Mouse (Mus musculus) c-Kit-positive CD71-positive TER-119-positive erythroid progenitor cells, embryonic 14.5 days (primary cell): ENCODE measurements around the gene Thnsl2.

Source experiments
- DNase-seq: peaks from one replicate; pipeline ENCODE4 v3.0.0-alpha.2; 2013; ENCODE audit warnings: low spot score

Thnsl2 gene

DNA sequence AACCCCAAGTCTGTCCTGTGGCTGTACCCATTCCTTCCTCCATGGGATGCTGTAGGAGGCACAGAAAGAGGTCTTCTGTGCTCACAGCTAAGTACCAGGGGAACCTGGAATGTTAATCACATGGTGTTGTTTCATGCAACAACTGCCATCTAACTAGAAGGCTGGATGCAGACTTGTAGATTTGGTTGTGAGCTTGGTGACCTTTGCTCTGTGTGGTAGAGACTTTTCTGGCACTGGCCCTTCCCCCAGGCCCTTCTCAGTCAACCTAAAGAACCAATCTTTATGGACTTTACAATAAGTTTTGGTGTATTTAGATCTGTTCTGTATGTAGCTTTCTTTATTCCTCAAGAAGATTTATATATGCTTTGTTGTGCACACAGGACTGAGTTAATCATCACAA, 13.2 kb downstream of the Thnsl2 start:
- DNase-seq, result no peak

DNA sequence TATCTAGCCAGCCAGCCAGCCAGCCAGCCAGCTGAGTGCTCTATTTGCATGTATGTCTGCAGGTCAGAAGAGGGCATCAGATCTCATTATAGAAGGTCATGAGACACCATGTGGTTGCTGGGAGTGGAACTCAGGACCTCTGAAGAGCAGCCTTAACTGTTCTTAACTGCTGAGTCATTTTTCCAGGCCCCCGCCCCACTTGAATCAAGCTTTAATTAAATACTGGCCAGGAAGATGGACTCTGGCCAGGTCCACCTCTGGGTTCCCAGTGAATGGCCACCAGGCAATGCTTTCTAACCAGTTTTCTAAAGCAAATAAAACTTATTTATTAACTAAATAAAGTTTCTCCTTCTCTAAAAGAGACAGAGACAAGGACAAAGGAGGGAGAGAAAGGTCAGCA, 14.0 kb downstream of the Thnsl2 start:
- DNase-seq, result no peak

DNA sequence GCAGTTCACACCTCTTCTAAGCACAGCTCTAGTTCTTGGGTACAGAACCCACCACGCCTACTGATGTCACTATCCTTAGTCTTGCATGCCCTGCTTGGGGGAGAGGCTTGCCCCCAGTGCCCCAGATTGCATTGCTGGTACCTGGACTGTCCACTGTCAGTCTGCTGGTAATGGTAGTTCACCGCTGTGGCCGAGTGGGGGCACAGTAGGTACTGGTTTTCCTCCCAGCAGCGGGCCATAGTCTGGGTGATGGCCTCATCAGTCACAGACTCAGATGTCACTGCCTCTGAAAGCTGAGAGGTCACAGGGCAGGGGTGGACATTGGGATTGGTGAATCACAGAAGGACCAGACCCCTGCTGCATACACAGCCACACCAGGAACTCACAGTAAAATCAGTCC, 15.2 kb downstream of the Thnsl2 start:
- DNase-seq, result no peak

DNA sequence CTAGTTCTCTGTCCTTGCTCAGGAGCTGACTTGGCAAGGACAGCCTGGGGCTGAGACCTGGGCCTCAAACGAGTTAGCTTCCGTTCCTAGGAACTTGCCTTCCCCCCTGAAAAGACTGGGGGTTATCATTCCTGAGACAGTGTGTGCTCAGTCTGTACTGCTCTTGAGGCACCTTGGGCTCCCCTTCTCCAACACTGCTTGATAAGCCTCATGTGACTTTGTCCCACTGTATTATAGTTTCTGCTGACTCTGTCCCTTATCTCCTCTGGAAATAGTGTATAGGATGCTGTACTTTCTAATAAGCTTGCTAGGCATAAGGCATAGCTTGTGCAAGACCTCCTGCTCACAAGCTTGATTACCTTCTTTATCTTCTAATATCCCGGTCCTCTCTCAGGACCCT, 17.9 kb downstream of the Thnsl2 start:
- no peak for DNase-seq

DNA sequence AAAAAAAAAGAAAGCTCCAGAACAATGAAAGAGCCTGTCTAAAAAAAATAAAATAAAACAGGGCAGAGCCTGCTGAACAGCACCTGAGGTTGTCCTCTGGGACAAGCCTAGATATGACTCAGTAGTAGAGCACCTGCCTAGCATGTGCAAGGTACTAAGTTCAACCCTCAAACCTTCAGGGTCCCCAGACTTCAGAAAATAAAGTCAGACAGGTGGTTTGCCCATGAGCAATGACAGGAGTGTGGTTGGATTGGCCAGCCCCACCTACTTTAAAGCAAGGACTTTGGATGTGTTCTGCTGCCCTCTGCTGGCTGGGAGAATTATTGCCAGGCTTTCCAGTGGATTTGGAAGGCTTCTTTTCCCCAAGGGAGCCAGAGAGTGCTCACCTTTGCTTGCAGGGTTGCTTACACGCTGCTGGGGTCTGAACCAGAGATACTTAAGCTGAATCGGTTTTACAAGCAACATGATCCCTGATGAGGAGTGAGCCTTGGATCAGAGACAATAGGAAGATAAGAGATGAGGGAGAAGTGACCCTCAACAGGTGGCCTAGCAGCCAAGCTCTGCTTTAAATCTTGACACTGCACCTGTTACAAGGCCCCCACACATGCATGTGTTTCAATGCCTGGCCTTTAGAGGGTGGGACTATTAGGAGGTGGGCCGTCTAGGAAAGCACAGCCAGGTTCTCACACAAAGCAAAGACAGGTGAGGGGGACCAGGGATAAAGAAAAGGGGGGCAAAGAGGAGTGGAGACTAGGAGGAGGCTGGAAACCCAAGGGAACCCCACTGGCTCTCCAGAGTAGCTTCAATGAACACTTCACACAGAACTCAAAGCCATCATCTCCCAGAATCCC, 19.0 kb downstream of the Thnsl2 start:
- peak; percentile 50 for DNase-seq

DNA sequence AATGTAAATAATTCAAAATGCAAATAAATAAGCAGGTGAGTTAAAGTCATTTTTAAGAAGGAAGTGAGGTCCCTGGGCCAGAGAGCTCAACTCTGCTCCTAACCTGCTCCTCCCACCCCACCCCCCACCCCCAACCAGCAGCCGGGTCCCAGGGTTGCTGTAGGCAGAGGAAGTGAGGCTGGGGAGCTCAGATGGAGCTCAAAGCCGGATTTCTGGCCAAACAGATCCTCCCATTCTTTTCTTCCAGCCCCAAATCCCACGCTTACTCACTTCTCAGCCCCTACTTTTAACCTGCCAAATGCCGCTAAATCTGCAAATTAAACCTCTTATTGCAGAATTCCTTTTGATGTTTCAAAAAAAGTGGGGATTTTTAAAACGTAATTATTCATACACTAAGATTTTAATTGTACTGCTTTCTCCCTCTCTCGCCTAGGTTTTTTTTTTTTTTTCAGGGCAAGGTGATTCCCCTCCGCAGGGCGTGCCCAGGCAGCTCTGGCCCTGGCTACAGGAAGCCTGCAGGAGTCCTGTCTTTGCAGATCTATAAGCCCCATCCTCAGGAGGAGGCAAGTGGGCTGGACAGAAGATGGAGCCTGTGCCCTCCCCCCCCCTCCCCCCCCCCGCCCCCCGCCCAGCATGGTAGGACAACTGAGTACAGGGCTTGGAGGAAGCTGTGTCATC, 24.5 kb downstream of the Thnsl2 start:
- no peak for DNase-seq

DNA sequence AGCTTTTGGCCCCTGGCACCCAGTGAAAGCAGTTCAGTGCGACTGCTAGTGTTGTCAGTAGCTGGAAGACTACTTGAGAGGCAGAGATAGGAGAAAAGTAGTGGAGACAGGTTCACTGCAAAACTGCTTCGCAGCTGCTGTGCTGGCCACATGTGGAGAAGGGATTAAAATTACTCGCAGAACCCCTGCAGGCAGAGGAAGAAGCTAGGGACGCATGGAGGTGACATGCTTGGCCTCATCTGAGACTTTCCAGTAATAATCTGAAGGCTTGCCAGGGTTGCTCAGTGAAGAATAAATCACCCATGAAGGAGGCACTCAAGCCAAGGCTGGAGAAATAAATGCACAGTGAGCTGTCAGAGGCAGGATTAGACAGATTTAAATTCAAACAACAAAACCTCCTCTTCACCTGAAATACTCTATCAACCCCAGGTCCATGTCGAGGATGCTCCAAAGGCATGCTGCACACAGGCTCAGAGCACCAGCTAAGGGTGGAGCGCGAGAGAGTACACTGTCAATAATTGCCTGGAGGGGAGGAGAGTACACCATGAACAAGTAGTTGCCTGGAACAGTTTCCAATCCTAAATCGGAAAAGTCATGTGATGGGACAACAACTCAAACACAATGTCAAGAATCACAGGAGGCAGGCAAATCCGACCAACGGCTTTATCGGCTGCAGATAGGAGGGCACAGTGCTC, 32.7 kb downstream of the Thnsl2 start:
- DNase-seq, result no peak

DNA sequence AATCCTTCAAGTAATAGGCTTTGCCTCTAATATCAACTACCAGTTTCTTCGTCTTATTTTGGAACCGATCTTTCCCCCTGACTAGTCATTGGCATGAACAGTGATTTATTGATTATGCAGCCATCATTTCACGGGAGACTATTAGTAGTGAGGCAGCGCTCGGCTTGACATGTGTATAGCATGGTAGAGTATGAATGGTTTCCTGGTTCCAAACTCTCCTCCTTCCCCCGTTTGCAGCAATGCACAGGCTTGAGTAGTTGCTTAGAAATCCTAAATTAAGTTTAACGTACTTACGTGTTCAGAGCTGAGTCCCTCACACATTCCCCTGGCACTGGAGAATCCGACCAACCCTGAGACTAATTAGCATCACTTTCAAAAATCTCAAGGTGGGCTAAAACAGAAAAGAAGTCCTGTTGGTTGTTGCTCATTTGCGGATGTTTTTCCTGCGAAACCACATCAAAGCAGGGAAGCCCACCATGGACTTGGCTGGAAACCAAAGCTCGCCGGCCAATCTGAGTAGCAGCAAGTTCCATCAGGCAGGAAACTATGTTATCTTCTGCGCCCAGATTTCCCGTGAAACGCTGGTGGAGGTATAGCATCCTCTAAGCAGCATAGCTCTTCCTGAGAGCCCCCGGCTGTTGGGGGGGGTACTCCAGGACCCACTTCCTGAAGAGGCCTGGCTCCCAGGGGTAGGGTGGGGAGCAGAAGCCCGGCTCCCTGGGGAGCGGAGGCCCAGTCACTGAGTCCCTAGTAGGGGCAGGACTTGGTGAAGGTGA, 37.9 kb downstream of the Thnsl2 start:
- DNase-seq, result no peak

DNA sequence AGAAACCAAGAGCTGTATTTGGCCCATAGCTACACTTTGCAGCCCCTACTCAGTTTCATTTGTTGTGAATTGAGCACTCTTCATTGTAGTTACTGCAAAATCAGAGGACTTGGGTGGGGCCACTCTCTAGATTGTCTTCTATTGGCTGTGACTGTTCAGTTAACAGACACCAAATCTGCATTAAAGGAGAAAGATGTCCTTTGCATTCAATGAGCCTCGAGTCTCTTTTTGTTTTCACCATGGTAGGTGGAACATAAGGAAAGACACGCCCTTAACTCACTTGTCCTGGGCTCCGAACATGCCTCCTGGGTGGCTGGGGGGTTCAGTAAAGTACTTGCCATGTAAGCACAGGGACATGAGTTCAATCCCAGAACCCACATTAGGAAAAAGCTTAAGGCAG, 48.1 kb downstream of the Thnsl2 start:
- no peak for DNase-seq

DNA sequence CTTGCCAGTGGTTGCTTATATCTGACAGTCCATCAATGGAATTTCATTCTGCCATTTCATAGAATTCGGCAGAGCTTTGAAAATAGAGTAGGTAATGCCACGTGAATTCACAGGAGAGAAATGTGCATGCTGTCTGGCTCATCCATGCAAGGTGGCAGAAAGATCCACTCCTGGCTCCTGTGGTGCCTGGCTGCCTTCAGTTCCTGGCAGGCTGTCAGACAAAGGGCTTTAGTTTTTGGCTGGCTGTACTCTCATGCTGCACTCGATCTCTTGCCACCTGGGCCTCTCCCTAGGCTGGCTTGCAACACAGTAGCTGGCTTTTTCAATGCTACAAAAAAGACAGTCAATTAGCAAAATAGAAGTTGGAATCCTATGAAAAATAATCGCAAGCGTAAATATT, 49.5 kb downstream of the Thnsl2 start:
- no peak for DNase-seq

DNA sequence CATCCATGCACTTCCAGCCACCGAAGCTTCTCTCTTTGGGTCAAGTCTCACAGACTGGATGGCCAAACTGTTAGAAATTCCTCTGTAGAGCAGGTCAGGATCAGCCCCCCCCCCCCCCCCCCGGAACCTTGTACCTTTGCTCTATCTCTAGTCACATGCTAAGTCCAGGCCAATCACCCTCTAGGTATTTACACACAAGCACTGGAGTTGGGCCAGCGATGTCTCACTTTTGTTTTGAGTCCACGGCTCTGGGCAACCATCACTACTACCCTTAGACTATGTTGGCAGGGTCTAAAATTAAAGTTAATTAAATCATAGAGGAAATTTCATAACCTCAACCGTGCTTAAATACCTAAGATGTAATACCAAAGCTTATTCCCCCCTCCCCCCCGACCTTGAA, 50.6 kb downstream of the Thnsl2 start:
- DNase-seq, result no peak

DNA sequence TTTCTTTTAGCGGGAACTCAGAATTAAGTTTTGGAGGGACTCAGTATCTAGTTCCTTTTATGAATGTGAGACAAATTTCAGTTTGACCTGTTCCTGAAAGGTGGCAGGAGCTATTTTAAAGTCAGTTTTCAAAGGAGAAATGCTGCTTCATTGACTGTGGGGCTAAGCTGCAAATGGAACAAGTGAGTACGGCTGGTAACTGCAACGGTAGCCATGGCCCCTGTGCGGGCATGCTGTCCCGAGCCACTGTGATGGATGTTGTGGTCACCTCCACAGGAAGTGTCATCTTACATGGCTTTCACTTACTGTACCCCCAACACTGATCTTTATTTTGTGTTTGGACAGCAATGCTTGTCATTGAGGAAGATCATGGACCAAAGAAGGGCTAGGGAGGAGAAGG, 53.8 kb downstream of the Thnsl2 start:
- no peak for DNase-seq

DNA sequence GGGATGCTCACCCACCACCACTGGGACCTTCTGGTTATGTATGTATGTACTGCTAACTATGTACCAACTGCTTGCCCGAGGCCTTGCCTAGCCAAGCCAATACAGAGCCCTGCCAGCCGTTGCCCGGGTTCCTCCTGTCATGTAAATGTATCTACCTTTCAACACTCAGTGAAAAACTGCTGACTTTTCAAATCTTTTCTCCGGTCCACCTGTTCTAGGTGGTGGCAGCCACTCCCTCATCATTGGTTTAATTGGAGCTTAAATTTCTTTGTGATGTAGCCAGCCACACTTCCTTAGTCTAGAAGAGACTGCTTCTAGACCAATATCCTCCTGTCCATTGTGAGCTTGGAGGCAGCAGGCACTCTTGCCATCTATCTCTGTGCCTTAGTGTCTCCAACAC, 54.5 kb downstream of the Thnsl2 start:
- no peak for DNase-seq

DNA sequence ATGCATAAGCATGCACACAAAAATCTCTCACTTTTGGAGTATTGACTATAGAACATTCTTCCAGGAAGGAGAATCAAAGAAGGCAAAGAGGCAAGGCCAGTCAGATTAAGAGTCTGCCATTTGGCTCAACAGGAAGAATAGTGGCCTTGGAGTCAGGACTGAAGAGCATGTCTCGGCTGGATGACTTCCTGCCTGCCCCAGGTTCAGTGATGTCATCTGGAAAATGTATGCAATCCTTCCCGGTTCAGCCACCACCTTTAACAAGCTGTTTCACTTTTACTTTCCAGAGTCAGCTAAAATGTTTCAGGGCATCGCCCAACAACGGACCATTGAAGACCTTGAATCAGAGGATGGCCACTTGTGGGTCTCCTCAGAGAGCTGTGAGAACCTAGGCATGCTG, 55.2 kb downstream of the Thnsl2 start:
- no peak for DNase-seq

DNA sequence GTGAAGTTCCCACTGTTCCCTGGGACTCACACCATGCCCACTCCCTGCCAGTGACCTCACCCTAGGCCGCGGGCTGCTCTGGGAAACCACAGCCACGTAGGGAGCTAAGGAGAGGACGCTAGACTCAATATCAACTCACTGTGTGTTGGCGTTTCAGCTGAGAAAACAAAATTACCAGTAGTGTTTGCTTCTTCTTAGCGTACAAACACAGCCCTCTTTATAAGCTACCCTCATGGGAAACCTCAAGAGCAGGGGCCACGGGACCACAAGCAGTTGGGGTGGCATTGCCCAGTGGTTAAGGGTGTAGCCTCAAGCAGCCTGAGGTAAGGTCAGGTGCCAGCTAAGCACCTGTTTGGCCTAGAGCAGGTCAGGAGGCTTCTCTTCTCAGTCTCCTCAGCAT, 60.8 kb downstream of the Thnsl2 start:
- no peak for DNase-seq

DNA sequence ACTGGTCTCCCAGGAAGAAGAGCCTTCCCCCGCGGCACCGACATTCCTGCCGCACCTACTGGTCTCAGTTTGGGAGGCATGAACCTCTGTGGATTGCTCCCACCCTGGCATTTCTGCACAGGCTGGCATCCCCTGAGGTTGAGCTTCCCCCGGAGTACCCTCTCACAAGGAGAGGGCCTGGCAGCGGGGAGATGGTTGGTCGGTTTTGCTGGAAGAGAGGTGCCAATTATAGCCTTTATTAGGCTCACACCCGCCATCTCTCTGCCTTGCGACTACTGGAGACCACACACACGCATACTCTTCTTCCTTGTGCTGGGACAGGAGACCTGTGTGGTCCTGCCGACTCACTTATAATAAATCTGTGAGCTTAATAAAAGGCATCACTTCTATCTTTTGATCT, 62.2 kb downstream of the Thnsl2 start:
- DNase-seq, result no peak

DNA sequence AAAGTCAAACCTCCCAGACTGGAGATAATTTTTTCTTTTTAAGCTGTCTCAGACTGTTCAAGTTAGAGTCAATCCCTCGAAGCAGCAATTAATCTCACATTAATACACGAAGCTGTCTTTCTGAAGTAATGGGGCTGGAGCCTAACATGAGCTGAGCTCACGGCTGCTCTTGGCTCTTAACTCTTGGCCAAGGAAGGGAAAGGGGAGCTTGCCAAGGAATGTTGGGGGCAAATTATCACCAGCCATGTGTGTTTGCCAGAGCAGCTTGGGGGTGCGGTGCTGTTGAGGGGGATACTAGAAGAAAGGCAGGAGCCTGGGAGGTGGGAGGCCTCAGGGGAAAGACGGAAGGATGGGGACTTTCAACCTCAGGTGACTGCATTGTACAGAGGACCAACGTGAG, 63.0 kb downstream of the Thnsl2 start:
- no peak for DNase-seq
